Mouse (Mus musculus) embryo, embryonic 11 days (tissue): ENCODE measurements around the gene Zfp334.

Experiments used
- DNase-seq: peaks from one replicate; pipeline ENCODE4 v3.0.0-alpha.2; 2015

Zfp334 gene

DNA sequence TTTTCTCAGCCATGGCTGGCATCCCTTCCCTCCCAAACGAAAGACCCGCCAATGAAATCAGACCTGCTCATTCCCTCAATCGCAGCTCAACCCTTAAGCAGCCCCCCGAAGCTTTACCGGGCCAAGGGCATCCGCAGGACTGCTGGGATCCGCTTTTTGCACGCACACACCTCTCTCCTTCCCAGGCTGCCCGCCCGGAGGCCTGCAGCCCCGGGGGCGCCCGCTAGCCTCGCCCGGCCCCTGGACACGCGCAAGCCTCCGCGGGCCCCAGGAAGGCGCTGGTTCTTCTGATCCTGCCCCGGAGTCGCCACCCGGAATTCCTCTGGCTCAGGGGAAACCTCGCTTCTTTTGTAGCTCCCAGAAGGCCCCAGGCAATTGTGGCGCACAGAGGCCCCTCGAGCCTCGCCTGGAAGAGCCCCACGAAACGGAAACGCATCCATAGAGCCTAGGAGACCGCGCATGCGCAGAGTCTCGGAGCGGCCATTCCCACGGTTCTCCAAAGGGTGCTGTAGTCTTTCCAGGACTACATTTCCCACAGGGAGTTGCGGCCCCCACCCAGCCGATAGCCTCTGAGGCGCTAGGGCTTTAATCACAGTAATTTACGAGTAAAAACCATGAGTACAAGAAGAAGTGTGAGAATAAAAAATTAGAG, at the start of gene Zfp334:
TSS of gene Zfp334 (minus strand) at position 416 of the 652 bp plus-strand sequence.
- DNase-seq, result peak; percentile 98

DNA sequence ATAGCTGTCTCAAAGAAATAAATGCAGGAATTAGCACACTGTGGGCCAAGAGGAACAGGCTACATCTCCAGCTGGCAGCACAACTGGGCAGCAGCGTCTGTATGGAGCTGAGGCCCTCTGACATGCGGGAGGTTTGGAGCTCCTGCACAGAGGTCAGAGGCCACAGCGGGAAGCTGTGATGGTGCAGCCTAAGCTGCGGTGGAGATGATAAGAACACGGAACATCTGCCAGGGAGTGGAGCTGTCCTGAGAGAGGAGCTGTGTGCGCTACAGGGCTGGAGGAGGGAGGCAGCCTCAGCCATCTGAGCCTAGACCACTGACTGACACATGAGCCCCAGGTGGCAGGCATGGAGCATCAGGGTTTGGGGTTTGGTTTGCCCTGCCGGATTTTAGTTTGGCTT, 40.6 kb upstream of the Zfp334 start:
- DNase-seq, result peak; percentile 29

DNA sequence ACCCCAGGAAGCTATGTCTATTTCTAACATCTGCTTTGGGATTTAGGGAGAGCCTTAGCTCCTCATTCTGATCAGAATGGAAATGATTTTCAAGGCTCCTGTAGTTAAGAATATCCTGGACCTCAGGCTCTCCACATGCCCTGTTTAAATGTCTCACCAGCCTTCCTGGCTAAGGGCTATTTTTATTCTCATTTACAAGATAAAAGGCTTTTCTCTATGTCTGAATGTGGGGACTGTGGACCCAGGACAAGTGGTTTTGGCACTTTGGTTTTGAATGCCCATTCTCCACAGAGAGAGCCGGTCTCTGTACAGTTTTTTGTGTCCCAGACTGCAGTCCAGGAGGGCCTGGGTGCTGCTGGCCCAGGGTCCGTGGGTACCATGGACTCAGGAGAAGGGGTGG, 32.1 kb upstream of the Zfp334 start:
- no peak for DNase-seq

DNA sequence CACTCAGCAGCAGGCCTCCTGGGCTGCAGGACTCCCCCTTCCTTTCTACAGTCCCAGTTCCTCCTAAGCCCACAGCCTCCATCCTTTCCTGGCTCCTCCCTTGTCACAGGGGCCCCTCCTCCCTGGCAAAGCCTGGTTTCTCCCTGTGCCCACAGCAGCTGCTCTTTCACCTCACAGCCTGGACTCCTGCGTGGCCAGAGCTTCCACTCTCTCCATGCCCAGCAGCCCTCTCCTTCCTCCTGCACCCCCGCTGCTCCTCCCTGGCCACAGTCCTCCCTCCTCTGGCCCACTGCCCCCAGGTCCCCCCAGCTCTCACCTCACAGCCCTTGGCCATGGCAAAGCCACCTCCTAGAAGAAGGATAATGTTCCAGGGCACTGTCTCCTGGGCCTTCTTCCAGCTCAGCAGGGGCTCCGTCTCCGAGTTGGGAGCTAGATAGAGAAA, 31.6 kb upstream of the Zfp334 start:
- DNase-seq, result no peak

DNA sequence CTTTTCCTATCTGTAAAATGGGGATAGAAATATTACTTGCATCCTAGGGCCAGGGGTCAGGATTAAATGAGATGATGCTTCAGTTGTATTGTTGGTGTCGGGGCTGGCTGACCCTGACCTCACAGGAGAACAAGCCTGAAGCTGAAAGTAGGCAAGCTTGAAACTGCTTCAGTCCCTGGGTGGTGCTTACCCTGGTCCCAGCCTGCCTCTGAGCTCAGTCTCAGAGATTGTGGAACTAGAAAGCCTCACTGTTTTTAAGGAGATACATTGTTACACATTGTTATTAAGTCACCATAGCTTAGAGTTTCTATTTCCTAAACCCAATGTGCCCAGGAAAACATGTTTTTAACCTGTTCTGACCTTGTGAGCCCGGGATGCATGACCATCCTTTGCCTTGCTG, 30.5 kb upstream of the Zfp334 start:
- DNase-seq, result no peak

DNA sequence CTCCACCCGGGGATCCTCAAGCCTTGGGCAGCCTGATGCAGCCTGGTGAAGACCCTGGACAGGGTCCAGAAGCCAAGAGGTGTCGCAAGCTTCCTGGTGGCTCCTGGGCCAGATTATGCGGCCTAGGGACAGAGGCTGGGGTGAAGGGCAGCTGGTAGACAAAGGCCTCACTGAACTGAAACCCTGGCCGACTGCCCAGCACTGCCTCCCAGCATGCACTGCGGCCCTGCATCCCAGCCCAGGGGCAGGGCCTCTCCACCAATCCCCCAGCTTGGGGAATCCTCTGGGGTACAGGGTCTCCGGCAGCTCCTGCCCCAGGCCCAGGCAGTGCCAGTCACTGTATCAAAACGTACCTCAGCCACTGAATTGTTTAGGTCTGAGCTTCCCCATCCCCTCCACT, 29.2 kb upstream of the Zfp334 start:
- DNase-seq, result no peak

DNA sequence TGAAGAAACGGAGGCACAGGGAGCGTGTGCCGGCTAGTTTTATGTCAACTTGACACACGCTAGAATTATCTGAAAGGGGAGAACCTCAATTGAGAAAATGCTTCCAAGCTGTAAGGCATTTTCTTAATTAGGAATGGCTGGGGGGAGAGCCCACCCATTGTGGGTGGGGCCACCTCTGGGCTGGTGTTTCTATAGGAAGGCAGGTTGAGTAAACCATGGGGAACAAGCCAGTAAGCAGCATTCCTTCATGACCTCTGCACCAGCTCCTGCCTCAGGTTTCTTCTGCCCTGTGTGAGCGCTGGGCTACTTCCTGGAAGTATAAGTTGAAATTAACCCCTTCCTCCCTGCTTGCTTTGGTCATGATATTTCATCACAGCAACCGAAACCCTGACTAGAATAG, 27.7 kb upstream of the Zfp334 start:
- peak; percentile 70 for DNase-seq

DNA sequence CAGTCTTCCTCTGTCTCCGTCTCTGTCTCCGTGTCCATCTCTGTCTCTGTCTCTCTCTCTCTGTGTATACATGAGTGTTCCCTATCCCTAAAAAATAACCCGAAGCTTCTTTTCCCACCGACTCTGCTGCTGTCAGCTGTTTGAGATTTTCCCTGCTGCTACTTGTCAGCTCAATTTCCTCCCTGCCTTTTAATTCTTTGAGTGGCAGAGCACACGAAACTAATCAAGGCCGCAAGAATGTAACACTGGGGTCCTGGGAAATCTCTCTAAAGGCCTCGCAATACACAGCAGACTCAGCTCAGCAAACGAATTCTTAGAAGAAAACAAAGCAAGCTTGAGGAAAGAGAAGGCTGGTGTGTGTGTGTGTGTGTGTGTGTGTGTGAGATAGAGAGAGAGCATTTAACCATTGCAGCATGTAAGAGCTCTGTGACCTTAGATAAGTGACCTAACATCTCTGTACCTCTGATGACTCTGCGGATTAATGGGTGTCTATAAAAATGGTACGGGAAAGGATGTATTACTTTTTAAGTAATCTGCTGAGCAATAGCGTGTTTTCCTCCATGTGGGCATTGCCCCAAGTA, 27.2 kb upstream of the Zfp334 start:
- peak; percentile 53 for DNase-seq

DNA sequence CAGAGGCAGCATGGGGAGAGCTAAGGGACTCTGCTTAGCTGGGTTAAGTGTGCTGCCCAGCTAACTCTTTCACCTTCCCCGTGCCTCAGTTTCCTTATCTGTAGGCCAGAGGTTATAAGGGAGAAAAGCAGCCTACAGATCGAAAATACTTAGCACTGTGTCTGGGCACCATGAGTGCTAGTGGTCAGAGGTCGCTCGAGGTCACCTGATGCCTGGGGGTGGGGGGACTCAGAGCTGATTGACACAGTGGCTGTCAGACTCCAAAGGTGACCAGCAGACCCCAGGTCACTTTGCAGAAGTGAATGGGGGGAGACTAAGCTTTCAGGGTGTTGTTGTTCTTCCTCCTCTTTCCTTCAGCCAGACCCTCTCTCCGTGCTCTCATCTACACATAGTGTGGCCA, 26.3 kb upstream of the Zfp334 start:
- no peak for DNase-seq

DNA sequence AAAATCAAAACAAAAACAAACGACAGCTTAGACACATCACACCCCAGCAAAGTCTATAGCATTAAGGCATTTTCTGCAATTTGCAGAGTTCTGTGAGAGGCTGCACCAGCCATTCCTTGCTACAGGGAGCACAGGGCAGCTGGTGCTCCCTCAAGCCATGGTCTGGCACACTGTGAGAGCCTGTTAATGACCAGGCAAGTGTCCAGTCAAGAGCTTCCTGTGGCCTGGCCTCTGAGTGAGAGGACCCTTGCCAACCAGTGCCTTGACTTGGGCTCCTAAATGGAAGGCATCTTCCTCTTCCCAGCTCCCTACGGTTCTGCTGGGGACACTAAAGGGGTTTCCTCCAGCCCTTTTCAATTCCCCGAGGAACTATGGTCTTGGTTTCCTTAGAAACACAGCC, 25.8 kb upstream of the Zfp334 start:
- DNase-seq, result no peak

DNA sequence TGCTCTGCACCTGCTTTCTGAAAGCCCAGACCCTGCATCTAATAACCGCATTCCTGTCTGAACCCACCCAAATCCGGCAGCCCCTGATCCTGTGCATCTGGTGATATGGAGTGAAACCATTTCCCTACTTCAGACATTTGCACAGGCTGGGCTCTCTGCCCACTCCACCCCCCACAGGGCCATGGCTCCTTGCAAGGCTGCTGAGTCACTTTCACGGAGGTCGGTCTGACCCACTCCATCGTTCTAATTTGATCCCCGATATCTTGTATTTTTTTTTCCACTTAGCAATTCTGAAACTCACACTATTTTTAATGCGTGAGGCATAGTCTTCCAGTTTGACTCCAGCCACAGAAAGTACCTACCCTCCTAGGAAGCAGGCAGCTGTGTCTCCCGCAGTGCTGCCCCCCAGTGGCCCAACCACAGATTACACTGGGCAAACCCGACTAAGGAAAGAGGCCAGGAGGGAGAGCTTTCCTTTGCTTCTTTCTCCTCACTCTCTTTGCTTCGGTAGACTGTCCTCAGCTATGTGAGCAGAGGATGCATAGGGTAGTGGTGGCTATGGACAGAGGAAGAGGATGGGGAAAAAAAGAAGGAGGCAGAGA, 19.7 kb upstream of the Zfp334 start:
- DNase-seq, result peak; percentile 59

DNA sequence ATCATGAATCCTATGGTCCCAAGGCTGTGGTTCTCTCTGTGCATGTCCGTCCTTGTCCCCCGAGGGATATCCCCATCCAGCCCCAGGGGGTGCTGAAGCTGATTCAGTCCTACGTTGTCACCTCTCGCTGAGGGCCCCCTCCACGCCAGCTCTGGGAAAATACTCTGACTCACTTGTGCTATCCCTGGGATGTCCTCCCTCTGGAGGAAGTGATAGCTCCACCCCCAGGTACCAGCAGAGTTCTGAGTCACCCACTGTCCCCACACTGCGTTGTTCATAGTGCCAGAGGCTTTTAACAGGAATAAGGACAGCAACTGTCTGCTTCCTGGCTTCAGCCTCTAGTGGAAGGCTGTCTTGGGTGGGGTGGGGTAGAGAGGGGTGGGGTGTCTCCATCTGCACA, 17.3 kb upstream of the Zfp334 start:
- no peak for DNase-seq

DNA sequence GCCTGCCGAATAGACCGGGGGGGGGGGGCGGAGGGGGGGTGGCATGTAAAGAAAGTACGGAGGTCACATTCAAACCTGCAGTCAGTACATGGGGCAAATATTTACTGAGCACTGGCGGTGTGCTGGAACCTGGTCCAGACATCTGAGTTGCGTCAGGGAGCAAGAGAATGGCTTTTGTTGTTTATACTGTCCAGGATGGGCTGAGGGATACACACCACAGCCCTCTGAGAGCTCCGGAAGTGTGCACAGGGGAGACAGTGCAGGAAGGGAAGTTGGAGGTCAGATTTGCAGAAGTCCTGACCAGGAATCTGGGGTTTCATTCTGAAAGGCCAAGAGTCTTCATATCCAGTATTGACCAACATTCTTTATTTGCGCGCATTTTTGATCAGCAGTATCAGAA, 16.9 kb upstream of the Zfp334 start:
- DNase-seq, result no peak

DNA sequence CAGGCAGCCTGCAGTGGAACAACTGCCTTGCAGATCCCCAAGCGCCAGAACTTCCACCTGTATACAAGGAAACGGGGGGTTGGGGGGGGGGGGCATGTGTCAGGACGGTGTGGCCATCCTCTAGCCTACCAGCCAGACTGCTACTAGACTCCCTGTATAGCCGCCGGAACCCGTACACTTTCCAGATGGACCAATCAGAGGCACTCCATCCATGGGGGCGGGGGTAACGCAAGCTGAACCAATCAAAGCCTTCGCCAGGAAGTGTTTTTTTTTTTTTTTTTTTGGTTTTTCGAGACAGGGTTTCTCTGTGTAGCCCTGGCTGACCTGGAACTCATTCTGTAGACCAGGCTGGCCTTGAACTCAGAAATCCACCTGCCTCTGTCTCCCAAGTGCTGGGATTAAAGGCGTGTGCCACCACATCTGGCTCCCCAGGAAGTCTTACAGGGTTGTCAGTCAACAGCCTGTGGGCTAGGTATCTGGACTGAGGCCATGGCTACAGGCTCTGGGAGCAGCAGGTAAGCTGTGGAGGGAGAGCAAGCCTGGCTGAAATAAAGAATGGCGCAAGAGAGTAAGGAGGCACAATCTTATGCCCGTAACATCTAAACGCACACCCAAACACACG, 10.2 kb upstream of the Zfp334 start:
- DNase-seq, result peak; percentile 57

DNA sequence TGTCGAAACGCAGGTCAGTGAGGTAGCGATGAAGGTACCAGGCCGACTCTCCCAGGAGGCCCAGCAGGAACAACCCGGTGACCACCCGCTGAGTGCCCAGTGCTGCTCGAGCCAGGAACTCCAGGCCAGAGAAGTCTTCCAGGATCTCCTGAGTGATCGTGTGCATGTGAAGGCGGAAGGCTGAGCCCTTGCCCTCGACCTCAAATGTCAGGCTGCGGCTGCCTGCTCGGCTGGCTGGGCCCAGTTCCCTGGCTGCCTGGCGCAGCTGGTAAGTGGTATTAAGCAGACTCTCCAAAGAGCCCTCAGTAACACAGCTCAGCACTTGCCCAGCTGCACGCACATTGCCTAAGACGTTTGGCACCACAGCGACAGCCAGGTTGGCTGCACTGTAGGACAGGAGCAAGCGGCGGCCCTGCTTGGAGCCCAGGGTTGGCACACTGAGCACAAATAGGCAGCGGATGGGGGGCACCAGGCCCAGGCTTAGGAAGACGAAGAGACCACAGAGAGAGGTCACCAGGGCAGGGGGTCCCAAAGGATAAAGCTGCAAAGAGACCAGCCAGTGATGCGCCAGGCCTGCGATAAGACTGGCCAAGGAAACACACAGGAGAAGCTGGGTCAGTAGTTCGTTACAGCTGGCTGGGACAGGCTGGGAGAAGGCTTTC, 9.6 kb upstream of the Zfp334 start:
- no peak for DNase-seq

DNA sequence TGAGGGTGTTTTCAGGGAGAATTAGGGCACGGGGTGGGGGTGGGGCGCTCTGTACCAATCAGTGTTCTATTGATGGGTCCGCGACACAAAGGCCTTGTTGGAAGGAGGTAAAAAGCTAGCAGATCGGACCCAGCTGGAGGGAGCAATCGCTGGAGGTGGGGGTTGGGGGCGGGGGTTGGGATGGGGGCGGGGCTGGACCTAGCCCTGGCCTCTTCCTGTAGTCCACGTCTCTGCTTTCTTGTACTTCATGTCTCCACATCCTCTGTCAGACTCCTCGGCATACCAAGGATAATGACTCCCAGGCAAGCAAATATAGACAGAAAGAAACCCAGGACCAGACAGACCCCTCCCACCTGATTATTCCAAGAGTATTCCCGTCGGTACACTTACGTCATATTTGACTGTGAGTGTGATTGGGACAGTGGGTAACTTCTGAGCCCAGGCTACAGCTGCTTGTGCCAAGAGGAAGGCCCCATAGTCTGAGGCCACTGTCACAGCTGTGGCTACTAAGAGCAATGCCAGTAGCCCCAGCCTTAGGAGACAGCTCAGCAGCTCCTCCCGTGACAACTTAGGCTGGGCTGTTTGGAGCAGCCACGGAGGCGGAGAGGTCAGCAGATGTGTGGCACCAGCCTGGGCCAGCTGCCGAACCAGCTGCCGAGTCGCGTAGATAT, 8.9 kb upstream of the Zfp334 start:
- peak; percentile 65 for DNase-seq

DNA sequence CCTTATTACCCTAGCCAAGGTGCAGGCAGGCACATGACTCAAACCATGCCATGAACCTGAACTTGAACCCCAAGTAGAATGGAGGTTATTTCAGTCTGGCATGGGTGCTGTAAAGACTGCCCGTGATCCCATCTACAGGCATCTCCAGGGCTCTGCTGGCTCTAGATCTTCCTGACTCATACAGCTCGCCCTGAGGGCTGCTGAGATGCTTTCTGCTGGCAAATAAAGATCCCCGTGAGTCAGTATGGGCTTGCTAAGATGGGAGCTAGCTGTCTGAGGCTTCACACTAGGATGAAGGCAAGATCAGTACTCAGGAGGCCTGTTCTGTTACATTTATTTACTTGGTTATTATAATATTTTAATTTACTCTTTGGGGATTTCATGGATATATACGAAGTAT, 4.1 kb upstream of the Zfp334 start:
- no peak for DNase-seq

DNA sequence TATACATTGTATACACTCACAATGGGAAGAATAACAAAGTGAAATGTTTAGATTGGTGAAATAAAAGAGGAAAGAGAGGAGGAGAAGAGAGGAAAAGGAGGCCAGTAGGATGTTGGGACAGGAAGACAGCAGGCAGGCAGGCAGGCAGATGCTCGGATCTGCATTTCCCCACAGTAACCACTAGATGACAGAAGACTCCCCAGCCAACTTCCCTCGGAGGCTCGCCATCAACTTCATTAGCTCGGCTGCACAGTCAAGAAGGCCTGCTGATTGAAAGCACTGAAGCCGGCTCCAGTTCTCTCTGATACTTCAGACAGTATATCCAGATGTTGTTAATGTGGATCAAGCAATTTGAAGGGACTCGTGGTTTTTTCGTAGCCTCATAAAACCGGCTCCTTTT, 3.5 kb upstream of the Zfp334 start:
- peak; percentile 83 for DNase-seq

DNA sequence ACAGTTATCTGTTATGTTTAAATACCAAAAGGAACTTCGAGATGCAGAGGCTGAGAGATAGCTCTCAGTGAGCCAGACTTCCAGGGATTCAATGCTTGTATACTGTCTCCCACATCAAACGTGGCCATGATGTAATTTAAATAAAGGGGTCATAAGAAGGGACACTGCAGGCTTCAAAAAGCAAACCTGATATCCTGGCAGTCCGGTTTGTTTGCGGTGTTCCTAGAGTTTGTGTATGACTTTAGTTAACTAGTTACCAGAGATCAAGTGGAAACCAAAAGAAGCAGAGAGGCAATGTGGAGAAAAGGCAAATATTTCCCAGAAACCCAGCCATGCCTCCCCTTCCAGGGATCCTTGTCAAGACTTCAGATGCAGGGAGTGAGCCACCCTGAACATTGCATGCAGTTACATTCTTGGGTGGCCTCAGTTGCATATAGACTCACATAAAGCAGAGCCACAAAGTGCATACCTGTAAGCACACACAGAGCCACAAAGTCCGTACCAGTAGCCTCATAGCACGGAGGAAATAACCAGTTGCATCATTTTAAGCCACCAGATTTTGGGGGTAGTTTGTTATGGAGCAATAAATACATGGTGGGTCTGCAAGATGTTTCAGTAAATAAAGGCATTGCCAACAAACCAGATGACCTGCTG, 1.4 kb upstream of the Zfp334 start:
- DNase-seq, result no peak

DNA sequence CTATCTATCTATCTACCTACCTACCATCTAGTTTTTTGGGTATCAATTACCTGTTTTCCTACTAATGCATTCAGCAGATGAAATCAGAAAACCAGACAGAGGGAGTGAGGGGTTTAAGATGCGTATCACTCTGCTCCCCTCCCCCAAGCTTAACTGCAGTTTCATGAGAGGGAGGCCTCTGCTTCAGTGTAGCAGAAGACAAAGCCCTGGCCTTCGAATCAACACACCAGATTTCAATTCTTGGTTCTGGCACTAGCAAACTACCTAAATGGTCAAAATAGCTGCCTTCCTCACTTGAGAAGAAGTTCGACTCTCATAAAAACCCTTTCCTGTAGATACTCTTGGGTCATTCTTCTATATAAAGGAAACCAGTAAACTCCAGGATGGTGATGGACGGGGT, 689 bp downstream of the Zfp334 start:
- DNase-seq, result peak; percentile 68

DNA sequence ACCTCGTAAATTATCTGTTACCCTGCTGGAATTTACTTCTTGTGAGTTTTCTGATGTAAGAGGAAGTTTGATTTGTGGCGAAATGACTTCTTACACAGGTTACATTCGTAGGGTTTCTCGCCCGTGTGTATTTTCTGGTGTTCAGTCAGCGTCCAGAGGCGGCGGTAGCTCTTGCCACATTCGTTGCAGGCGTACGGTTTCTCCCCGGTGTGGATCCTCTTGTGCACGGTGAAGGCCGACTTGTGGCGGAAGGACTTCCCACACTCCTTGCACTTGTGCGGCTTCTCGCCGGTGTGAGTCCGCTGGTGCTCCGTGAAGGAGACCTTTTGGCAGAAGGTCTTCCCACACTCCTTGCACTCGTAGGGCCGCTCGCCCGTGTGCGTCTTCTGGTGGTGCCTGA, 8.0 kb downstream of the Zfp334 start:
- no peak for DNase-seq

DNA sequence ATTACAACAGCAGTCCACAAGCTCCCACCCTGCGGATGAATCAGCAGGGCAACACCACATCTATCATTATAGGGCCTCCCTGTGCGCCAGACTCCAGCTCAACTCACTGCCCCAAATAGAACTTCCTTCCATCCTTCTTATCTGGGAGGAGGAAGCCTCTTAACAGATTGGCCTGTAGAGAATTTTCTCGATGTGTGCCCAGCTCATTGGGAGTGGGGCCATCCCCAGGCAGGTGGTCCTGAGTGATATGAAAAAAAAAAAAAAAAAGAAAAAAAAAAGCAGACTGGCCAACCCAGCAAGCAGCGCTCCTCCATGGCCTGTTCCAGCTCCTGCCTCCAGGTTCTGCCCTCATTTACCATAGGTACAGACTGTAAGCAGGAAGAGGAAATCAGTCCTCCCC, 12.1 kb downstream of the Zfp334 start:
- no peak for DNase-seq

DNA sequence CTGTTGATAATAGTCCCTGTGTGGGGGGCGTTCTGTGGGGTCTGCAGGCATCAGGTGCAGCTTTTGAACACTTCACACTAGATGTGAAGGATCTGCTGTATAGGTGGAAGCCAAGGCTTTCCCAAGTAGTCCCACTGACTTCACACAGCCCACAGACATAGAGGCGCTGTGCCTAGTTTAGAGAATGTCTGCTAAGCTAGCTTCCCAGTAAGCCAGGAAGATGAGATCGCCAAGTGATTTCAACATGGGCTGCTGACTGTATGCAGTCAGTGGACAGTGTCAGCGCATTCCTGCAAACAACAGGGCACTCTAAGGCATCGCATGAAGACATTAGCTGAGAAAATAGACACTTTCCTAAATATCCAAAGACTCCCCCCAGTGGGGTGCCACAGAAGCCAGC, 12.6 kb downstream of the Zfp334 start:
- no peak for DNase-seq
